Mouse (Mus musculus) effector memory CD4-positive, alpha-beta T cell, adult 7 months (primary cell): ENCODE results near the gene Gm21885. TPM values are rescaled to one million over a fixed set of nuclear protein-coding genes. Genes with fewer than 3 reads are reported as not detected.

ENCODE experiments used
- polyA plus RNA-seq: library from polyadenylated mRNA; unstranded; fragments of 100-300 nt; shearing (Covaris generic); gene quantifications from one replicate; pipeline ENCODE4 v1.2.1, GENCODE M21; 2017

Gm21885 gene
- polyA plus RNA-seq = not detected

DNA sequence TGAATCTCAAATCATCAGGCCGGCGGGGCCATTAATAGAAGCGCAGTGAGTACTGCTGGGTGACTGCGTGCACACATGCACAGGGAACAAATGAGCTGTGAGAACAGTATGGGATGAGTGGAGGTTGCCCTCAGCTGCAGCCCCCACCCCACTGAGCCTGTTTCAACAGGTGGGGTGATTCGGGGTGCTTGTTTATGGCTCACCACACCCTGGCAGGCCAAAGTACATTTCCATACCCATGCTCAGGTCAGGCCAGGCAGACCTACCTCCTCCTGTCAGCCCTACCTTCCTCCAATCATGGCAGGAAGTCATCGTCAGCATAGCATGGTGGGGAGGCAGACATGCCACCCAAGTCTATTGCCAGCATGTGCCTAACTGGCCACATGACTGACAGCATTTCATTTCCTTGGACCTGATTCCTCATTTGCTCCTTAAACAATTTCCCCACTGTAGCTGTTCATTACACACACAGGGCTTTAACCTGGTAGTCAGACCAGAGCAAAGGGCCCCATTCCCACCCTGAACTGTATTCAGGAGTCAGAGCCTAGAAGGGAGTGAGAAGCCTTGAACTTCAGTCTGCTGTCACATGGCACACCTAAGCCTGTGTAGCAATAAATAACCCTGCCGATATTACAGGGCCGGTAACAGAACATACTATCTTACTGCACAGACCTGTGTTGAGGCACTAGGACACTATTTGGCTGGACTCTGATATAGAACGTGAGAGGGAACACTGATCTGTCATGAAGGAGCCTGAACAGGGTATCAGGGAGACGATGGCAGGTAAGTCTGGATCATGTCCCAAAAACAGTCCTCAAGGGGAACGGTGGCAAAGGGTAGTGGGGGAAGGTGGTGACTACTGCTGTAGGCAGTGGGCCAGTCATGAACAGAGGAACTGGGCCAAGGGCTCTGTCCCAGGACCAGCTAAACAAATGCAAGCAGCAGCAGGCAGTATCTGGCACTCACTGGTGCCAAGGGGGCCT lies at the start of gene Gm21885:
Gene Gm21885, plus strand, starts transcription at position 675 of the 983 bp plus-strand sequence.

GRCm38 (mm10) chr11:94245955-94246788 lies 35.5 kb upstream of the Gm21885 start, which contains the start of gene Wfikkn2:
Gene Wfikkn2 (minus strand): TSS chr11:94246005.

DNA sequence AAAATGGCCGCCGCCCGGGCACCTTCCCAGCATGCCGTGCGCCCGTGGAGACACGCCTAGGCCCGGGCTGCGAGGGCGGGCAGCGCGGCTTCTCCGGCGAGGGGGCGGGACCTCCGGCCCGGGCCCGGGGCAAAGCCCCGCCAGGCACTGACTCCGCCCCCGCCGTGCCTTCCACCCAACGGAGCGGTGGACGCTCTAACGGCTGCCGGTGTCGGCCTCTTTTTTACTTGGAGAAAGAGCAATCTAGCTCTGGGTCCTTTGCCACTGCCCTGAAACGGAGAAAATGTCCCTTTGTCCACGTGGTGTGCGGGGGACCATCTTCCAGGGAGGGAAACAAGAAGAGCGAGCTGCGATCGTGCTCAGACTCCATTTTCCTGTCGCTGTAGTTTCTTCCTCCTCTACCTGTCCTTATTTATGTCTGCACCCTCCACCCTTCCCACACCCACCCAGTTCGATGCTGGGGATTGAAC lies 40.3 kb downstream of the Gm21885 start, which contains the start of gene Luc7l3:
Gene Luc7l3, minus strand, starts transcription at position 58 of the 470 bp plus-strand sequence.

GRCm38 (mm10) chr11:94327693-94328643 lies 46.3 kb downstream of the Gm21885 start, which contains the start of gene Ankrd40:
Gene Ankrd40 (plus strand): TSS chr11:94328001.

Other genes starting within 250 kb of the Gm21885 start
- 208 TPM for gene Tob1, start 70.4 kb upstream of the Gm21885 start, polyA plus RNA-seq
- 3.3 TPM for gene Wfikkn2, start 35.9 kb upstream of the Gm21885 start, polyA plus RNA-seq
- gene Luc7l3, start 40.1 kb downstream of the Gm21885 start, polyA plus RNA-seq = 72.0 TPM
- gene Ankrd40, start 46.1 kb downstream of the Gm21885 start, polyA plus RNA-seq = 44.6 TPM
- gene Abcc3, start 111.1 kb downstream of the Gm21885 start, polyA plus RNA-seq = 2.1 TPM
- 0.07 TPM for gene Cacna1g, start 192.3 kb downstream of the Gm21885 start, polyA plus RNA-seq
- gene Spata20, start 204.3 kb downstream of the Gm21885 start, polyA plus RNA-seq = not detected
- not detected for gene Epn3, start 218.1 kb downstream of the Gm21885 start, polyA plus RNA-seq
- not detected for gene Mycbpap, start 239.9 kb downstream of the Gm21885 start, polyA plus RNA-seq